Mouse (Mus musculus) liver, embryonic 14.5 days (tissue): ENCODE measurements at regions not wholly inside any gene's neighbourhood (a gene's known extent, or its start where the extent isn't known, plus 50 kb on each side); places are given as distances from the start of the nearest gene placed in this dataset.

Experiments used
- CTCF ChIP-seq: IDR thresholded peaks from 2 replicates; pipeline ENCODE4 v1.5.1; 2016; ENCODE audit warnings: antibody characterized with exemption, low read depth, control low read depth
- EP300 ChIP-seq: IDR thresholded peaks from 2 replicates; pipeline ENCODE4 v1.6.1; 2016; ENCODE audit warnings: antibody characterized with exemption, low read depth

- TF ChIP-seq CTCF (no peak), EP300 (no peak)
These were observed 82.0 kb downstream of the Kcnrg start for GRCm38 (mm10) chr14:61689281-61689680.
